Mouse (Mus musculus): ENCODE measurements around the gene Atoh8. TPM values are rescaled to one million over a fixed set of nuclear protein-coding genes. Genes with fewer than 3 reads are reported as not detected.
A peak's percentile ranks its signal among the peaks of the same experiment; 100 is the strongest.

The Atoh8 gene
- polyA plus RNA-seq, 1 experiment from 2014 or later = 6.1 TPM

DNA sequence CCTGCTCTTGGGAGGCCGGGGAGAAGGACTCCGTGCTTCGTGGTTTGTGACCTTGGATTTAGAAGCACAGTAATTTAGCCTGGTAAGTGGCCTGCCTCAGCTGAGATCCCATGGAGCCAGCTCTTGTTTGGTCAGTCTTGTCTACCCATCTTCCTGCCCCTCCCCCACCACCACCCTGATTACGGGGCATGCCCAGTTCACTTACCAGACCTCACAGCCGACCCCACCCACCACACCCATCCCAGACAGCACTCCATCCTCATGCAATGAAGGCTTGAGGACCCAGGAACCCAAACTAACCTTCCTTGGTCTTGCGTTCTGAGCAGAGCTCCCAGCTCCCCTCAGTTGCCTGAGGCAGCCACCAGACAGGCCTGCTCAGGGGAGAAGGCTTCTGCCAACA lies 37.8 kb upstream of the Atoh8 start:
- Histone ChIP-seq H3K27me3 (ENCODE audit: control insufficient read depth, insufficient read depth, low read length) (no peaks in the 10 kb centered on the region), H3K4me1 (ENCODE audit: control insufficient read depth, insufficient read depth, low read length) (peaks cover under 1% of the 10 kb centered on the region; the same call in 1 of the 2 replicates), H3K9ac (ENCODE audit: low read length) (no peak overlapping the region), H3K4me2 (no peak overlapping the region), H3K36me3 (ENCODE audit: control insufficient read depth, insufficient read depth, low read length) (no peaks in the 10 kb centered on the region), H3K4me3 (ENCODE audit: low read depth, low read length) (no peak overlapping the region), H3K27ac (ENCODE audit: low read depth, low read length) (no peak overlapping the region), H3K9me3 (ENCODE audit: control insufficient read depth, low read length) (no peaks in the 10 kb centered on the region)
- WGBS = 79% methylated on average over 6 of the region's 6 CpGs
- ATAC-seq (ENCODE audit: low FRiP score) = no peak
- DNase-seq (ENCODE audit: low spot score, missing footprints) = no peak

DNA sequence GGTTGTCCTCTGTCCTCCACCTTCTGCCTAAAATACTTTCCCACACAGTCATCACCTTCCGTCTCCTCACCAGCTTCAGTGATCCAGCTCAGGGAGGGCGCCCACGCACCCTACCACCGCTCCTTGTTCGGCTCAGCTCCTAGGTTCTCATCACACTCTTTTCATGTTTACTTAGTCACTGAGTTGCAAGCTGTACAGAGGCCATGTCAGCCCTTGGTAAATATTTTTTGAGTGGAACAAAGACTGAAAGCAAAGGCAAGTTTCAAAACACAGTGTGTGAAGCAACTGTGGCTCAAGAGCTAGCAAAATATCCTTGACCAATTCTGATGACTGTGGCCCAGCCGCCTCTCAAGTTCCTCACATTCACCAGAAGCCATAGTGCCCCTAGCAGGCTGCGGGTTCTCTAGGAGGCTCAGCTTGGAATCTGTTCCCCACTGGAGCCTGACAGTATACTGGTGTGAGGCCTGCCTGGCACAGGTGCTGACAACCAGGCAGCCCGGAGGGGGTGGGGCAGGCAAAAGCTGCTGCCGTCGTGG lies 36.9 kb upstream of the Atoh8 start:
- Histone ChIP-seq H3K4me3 (ENCODE audit: low read depth, low read length) (no peak overlapping the region), H3K4me1 (ENCODE audit: control insufficient read depth, insufficient read depth, low read length) (peaks cover 2% of the 10 kb centered on the region; the same call in 1 of the 2 replicates), H3K27ac (ENCODE audit: low read depth, low read length) (no peak overlapping the region), H3K9ac (ENCODE audit: low read length) (no peak overlapping the region), H3K36me3 (ENCODE audit: control insufficient read depth, insufficient read depth, low read length) (no peaks in the 10 kb centered on the region), H3K4me2 (no peak overlapping the region), H3K27me3 (ENCODE audit: control insufficient read depth, insufficient read depth, low read length) (no peaks in the 10 kb centered on the region), H3K9me3 (ENCODE audit: control insufficient read depth, low read length) (no peaks in the 10 kb centered on the region)
- 87% methylated on average over 10 of the region's 10 CpGs for WGBS
- ATAC-seq (ENCODE audit: low FRiP score) = no peak
- DNase-seq (ENCODE audit: low spot score, missing footprints) = no peak

DNA sequence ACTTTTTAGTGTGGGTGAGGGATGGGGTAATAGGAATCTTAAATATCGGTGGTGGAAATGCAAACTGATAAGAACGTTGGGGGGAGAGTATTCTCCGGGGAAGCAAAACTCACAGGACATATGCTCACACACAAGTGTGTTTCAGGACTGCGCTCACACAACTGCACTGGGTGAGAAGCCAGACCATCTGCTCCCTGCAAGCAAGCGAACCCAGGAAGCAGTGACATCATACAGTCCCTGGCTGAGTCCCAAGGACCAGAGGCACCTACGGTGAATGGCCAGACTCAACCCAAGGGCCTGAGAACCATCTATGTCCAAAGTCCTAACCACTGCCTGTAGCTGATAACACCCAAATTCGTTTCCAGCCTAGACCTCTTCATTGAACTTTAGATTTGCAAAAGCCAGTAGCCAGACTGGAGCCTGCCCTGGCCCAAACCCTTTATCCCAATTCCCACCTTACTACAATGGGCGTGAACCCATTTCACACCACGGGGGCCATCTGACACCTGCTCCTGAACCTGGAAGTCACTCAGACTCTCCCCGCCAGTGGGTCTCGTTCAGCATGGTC lies 35.7 kb upstream of the Atoh8 start:
- no peak for DNase-seq (ENCODE audit: low spot score, missing footprints)
- no peak overlapping the region for H3K9ac ChIP-seq (ENCODE audit: low read length)
- no peak for ATAC-seq (ENCODE audit: low FRiP score)
- H3K4me3 ChIP-seq (ENCODE audit: low read depth, low read length) = no peak overlapping the region
- no peaks in the 10 kb centered on the region for H3K27me3 ChIP-seq (ENCODE audit: control insufficient read depth, insufficient read depth, low read length)
- no peak overlapping the region for H3K4me2 ChIP-seq
- no peak overlapping the region for H3K27ac ChIP-seq (ENCODE audit: low read depth, low read length)
- peaks cover 2% of the 10 kb centered on the region; the same call in 1 of the 2 replicates for H3K4me1 ChIP-seq (ENCODE audit: control insufficient read depth, insufficient read depth, low read length)
- H3K9me3 ChIP-seq (ENCODE audit: control insufficient read depth, low read length) = no peaks in the 10 kb centered on the region
- 83% methylated on average over 11 of the region's 11 CpGs for WGBS
- H3K36me3 ChIP-seq (ENCODE audit: control insufficient read depth, insufficient read depth, low read length) = no peaks in the 10 kb centered on the region

DNA sequence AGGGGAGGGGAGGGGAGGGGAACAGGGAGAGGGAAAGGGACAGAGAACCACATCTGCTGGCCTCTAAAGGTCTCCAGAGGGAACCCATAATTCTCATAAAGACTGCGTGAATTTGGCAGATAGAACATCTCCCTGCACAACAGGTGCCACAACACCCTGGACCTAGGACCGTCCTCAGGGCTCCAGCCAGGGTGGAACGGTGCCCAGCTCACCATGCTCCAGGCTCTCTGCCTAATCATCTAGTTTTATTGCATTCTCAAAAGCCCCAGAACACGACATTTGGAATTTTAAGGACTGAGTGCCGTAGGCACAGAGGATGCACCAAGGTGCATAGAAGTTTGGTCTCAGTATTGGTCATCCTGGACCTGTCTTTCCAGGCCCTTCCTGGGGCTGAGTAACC lies 34.9 kb upstream of the Atoh8 start:
- no peak for DNase-seq (ENCODE audit: low spot score, missing footprints)
- Histone ChIP-seq H3K27ac (ENCODE audit: low read depth, low read length) (no peak overlapping the region), H3K9ac (ENCODE audit: low read length) (no peak overlapping the region), H3K9me3 (ENCODE audit: control insufficient read depth, low read length) (no peaks in the 10 kb centered on the region), H3K4me1 (ENCODE audit: control insufficient read depth, insufficient read depth, low read length) (peaks cover 2% of the 10 kb centered on the region; the same call in 1 of the 2 replicates), H3K4me2 (no peak overlapping the region), H3K4me3 (ENCODE audit: low read depth, low read length) (no peak overlapping the region), H3K36me3 (ENCODE audit: control insufficient read depth, insufficient read depth, low read length) (no peaks in the 10 kb centered on the region), H3K27me3 (ENCODE audit: control insufficient read depth, insufficient read depth, low read length) (no peaks in the 10 kb centered on the region)
- no peak for ATAC-seq (ENCODE audit: low FRiP score)
- 83% methylated on average over 5 of the region's 5 CpGs for WGBS

DNA sequence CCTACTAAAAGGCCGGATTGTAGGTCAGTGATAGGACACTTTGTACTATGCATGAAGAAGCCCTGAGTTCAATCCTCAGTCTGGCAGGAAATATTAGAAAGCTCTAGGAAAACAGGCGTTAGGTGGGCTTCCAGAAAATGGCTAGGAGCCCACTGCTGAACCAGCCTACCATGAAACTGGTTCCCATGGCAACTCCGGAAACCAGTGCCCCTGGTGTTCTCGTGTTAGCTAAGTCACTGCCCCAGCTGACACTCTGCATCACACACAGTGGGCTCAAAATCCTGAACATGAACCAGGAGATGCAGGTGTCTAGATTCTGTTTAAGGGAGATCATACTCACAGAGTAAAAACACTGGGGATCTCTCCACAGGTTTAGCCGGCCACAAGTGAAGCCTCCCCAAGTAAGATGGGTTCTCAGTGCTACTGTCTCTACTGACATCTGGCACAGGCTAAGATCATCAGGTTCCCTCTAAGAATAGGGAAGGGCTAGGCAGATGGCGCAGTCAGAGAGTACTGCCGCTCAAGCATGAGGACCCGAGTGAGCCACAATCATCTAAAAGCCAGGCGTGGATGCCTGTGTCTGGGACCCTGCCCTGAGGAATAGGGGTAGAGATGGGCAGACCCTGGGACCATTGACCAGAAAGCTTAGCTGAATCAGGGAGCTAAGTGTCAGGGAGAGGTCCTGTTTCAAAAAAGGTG lies 32.9 kb upstream of the Atoh8 start:
- Histone ChIP-seq H3K27me3 (ENCODE audit: control insufficient read depth, insufficient read depth, low read length) (no peaks in the 10 kb centered on the region), H3K4me2 (no peak overlapping the region), H3K4me1 (ENCODE audit: control insufficient read depth, insufficient read depth, low read length) (peaks cover 2% of the 10 kb centered on the region; the same call in 1 of the 2 replicates), H3K4me3 (ENCODE audit: low read depth, low read length) (no peak overlapping the region), H3K27ac (ENCODE audit: low read depth, low read length) (no peak overlapping the region), H3K36me3 (ENCODE audit: control insufficient read depth, insufficient read depth, low read length) (no peaks in the 10 kb centered on the region), H3K9ac (ENCODE audit: low read length) (no peak overlapping the region), H3K9me3 (ENCODE audit: control insufficient read depth, low read length) (no peaks in the 10 kb centered on the region)
- 64% methylated on average over 9 of the region's 9 CpGs for WGBS
- DNase-seq (ENCODE audit: low spot score, missing footprints) (peak; percentile 74), ATAC-seq (ENCODE audit: low FRiP score) (no peak)

DNA sequence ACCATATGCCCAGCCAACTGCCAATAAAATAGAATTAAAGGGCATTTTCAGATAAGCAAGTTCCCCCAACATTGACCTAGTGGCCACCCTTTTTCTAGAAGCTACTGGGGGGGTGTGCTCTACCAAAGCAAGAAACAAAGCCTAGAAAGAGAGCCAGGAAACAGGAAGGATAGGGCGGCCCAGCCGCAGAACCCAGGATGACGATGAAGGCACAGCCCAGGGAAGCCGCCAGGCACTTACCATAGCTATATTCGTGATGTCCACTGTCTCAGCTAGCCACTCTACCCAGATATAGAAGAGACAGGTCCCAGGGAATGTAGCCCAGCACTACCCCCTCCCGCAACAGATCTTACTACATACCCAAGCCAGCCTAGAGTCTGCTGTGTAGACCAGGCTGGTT lies 30.3 kb upstream of the Atoh8 start:
- no peak overlapping the region for H3K27ac ChIP-seq (ENCODE audit: low read depth, low read length)
- no peak overlapping the region for H3K4me2 ChIP-seq
- no peak overlapping the region for H3K9ac ChIP-seq (ENCODE audit: low read length)
- DNase-seq (ENCODE audit: low spot score, missing footprints) (no peak), ATAC-seq (ENCODE audit: low FRiP score) (no peak)
- no peaks in the 10 kb centered on the region for H3K36me3 ChIP-seq (ENCODE audit: control insufficient read depth, insufficient read depth, low read length)
- H3K4me1 ChIP-seq (ENCODE audit: control insufficient read depth, insufficient read depth, low read length) = peaks cover 2% of the 10 kb centered on the region; the same call in 1 of the 2 replicates
- WGBS = 81% methylated on average over 6 of the region's 6 CpGs
- no peaks in the 10 kb centered on the region for H3K9me3 ChIP-seq (ENCODE audit: control insufficient read depth, low read length)
- H3K4me3 ChIP-seq (ENCODE audit: low read depth, low read length) = no peak overlapping the region
- no peaks in the 10 kb centered on the region for H3K27me3 ChIP-seq (ENCODE audit: control insufficient read depth, insufficient read depth, low read length)

DNA sequence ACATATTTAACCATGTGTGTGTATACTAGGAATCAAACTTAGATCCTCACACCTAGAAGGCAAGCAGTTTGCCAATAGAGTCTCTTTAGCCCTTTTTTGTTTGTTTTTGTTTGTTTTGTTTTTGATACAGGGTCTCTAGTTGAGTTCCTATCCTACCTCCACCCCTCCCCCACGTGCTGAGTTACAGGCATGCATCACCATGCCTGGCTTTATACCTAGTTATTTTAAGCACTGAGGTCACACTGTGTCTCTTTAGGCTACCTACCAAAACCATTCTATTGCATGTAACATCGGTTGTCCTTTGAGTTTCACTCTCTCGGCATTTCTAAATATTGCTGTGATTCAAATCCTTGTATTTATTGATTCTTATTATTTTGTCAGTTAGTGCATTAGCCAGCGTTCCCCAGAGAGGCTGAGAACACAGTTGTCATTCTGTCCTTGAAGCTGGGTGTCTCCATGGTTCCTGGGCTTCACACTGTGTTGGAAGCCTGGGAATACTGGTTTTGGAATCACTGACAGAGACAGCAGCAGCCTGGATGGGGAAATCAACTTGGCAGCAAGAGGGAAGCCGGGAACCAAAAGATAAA lies 28.4 kb upstream of the Atoh8 start:
- no peak overlapping the region for H3K27ac ChIP-seq (ENCODE audit: low read depth, low read length)
- no peaks in the 10 kb centered on the region for H3K27me3 ChIP-seq (ENCODE audit: control insufficient read depth, insufficient read depth, low read length)
- H3K9ac ChIP-seq (ENCODE audit: low read length) = no peak overlapping the region
- H3K9me3 ChIP-seq (ENCODE audit: control insufficient read depth, low read length) = no peaks in the 10 kb centered on the region
- ATAC-seq (ENCODE audit: low FRiP score) (no peak), DNase-seq (ENCODE audit: low spot score, missing footprints) (no peak)
- 76% methylated on average over 5 of the region's 5 CpGs for WGBS
- no peak overlapping the region for H3K4me2 ChIP-seq
- no peak overlapping the region for H3K4me3 ChIP-seq (ENCODE audit: low read depth, low read length)
- H3K36me3 ChIP-seq (ENCODE audit: control insufficient read depth, insufficient read depth, low read length) = no peaks in the 10 kb centered on the region
- H3K4me1 ChIP-seq (ENCODE audit: control insufficient read depth, insufficient read depth, low read length) = peaks cover 2% of the 10 kb centered on the region; the same call in 1 of the 2 replicates

DNA sequence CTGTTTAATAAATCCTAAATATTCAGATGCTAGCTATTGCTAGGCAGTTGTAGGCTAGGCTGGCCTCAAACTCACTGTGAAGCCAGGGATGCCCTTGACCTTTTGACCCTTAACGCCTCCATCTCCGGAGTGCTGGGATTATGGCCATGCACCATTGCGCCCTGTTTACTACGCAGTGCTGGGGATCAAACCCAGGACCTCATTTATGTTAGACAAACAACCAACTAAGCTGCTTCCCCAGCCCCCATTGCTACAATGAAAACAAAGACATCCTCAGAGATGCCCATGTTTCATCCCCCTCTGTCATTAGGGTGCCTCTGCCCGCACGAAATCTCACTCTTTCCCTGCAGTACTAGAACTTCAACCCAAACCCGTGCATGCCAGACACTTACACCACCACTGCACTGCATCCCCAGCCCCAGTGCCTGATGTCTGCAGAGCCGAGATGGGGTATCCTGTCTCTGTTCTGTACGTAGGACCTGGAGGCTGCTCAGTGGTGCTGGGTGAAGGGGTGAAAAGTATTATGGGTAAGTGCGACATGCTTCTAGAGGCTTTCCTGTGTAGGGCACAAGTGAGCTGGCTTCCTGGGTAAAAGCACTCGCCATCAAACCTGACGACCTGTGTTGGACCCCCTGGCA lies 26.4 kb upstream of the Atoh8 start:
- Histone ChIP-seq H3K4me1 (ENCODE audit: control insufficient read depth, insufficient read depth, low read length) (no peaks in the 10 kb centered on the region), H3K9me3 (ENCODE audit: control insufficient read depth, low read length) (no peaks in the 10 kb centered on the region), H3K36me3 (ENCODE audit: control insufficient read depth, insufficient read depth, low read length) (no peaks in the 10 kb centered on the region), H3K4me3 (ENCODE audit: low read depth, low read length) (no peak overlapping the region), H3K27me3 (ENCODE audit: control insufficient read depth, insufficient read depth, low read length) (no peaks in the 10 kb centered on the region), H3K27ac (ENCODE audit: low read depth, low read length) (no peak overlapping the region), H3K9ac (ENCODE audit: low read length) (no peak overlapping the region), H3K4me2 (no peak overlapping the region)
- DNase-seq (ENCODE audit: low spot score, missing footprints) (no peak), ATAC-seq (ENCODE audit: low FRiP score) (peak; percentile 67)
- WGBS = 81% methylated on average over 12 of the region's 12 CpGs

Measured in midbrain, embryonic 11.5 days (tissue).